Mouse (Mus musculus) stomach, embryonic 16.5 days (tissue): ENCODE measurements at regions not wholly inside any gene's neighbourhood (a gene's known extent, or its start where the extent isn't known, plus 50 kb on each side); places are given as distances from the start of the nearest gene placed in this dataset.
A peak's percentile ranks its signal among the peaks of the same experiment; 100 is the strongest.
"Not testable (repeated sequence)": the region's sequence is repeated elsewhere in the genome, so short reads cannot be mapped to it uniquely, and the experiment has no call there.

Source experiments
- ATAC-seq: fragments of 200-750 bp; cut with Nextera tagmentation; 2 replicates; pipeline ENCODE4 v1.8.0; 2017; ENCODE audit warnings: moderate number of reproducible peaks, moderate TSS enrichment; ENCODE audit not compliant: insufficient read depth, low FRiP score
- H3K27ac ChIP-seq: fragments of 300-500 bp; sonication (generic); 2 replicates; pipeline ENCODE4 v1.5.1; 2014; ENCODE audit warnings: low read length
- H3K27me3 ChIP-seq: fragments of 300-500 bp; sonication (generic); 2 replicates; pipeline ENCODE4 v1.6.1; 2014; ENCODE audit warnings: low read length, control low read depth, mixed read lengths; ENCODE audit not compliant: control insufficient read depth, insufficient read depth
- H3K36me3 ChIP-seq: fragments of 300-500 bp; sonication (generic); 2 replicates; pipeline ENCODE4 v1.6.1; 2014; ENCODE audit warnings: low read length; ENCODE audit not compliant: control insufficient read depth, insufficient read depth
- H3K4me1 ChIP-seq: fragments of 300-500 bp; sonication (generic); 2 replicates; pipeline ENCODE4 v1.6.1; 2014; ENCODE audit warnings: low read length, control low read depth, mixed read lengths; ENCODE audit not compliant: control insufficient read depth, insufficient read depth
- H3K4me2 ChIP-seq: fragments of 300-500 bp; sonication (generic); 2 replicates; pipeline ENCODE4 v1.6.1; 2014; ENCODE audit warnings: low read depth, low read length, mixed read lengths
- H3K4me3 ChIP-seq: fragments of 300-500 bp; sonication (generic); replicated peaks from 2 replicates; pipeline ENCODE4 v1.5.1; 2014; ENCODE audit warnings: mild to moderate bottlenecking, low read length
- H3K9ac ChIP-seq: fragments of 300-500 bp; sonication (generic); 2 replicates; pipeline ENCODE4 v1.6.1; 2014; ENCODE audit warnings: low read length
- H3K9me3 ChIP-seq: fragments of 300-500 bp; sonication (generic); replicated peaks from 2 replicates; pipeline ENCODE4 v1.6.1; 2016; ENCODE audit warnings: low read length, control low read depth; ENCODE audit not compliant: control insufficient read depth
- WGBS: fragments of 180-500 bp; shearing (Covaris S2); extraction: QIAGEN DNeasy Blood & Tissue Kit; methylation state at CpG from one replicate; pipeline ENCODE4 v1.1.7; 2014; 5-methylcytosine and 5-hydroxymethylcytosine counted together

GRCm38 (mm10) chr2:17902616-17903015, 94.1 kb downstream of the H2al2a start:
- Histone ChIP-seq H3K27me3 (no peaks in the 10 kb centered on the region), H3K4me1 (no peaks in the 10 kb centered on the region), H3K36me3 (no peaks in the 10 kb centered on the region), H3K4me2 (no peak overlapping the region), H3K9ac (no peak overlapping the region), H3K9me3 (no peaks in the 10 kb centered on the region), H3K27ac (no peak overlapping the region), H3K4me3 (no peak overlapping the region)
- WGBS = 88% methylated on average over 1 of the region's 1 CpGs
- no peak for ATAC-seq

- WGBS = 46% methylated on average over 4 of the region's 8 CpGs
- ATAC-seq = peak; percentile 53; the same call in 1 of the 2 replicates
- no peak overlapping the region for H3K9ac ChIP-seq
- no peak overlapping the region for H3K4me3 ChIP-seq
- H3K36me3 ChIP-seq = no peaks in the 10 kb centered on the region
- H3K4me2 ChIP-seq = no peak overlapping the region
- no peak overlapping the region for H3K27ac ChIP-seq
- no peaks in the 10 kb centered on the region for H3K9me3 ChIP-seq
- no peaks in the 10 kb centered on the region for H3K27me3 ChIP-seq
- no peaks in the 10 kb centered on the region for H3K4me1 ChIP-seq
These were observed 96.6 kb downstream of the H2al2a start for GRCm38 (mm10) chr2:17900202-17900601.

GRCm38 (mm10) chr2:17898780-17899179, 98.0 kb downstream of the H2al2a start:
- Histone ChIP-seq H3K36me3 (no peaks in the 10 kb centered on the region), H3K9me3 (no peaks in the 10 kb centered on the region), H3K4me3 (no peak overlapping the region), H3K9ac (no peak overlapping the region), H3K4me1 (no peaks in the 10 kb centered on the region), H3K27ac (no peak overlapping the region), H3K4me2 (no peak overlapping the region), H3K27me3 (no peaks in the 10 kb centered on the region)
- WGBS = 29% methylated on average over 3 of the region's 3 CpGs
- ATAC-seq = peak; percentile 40; the same call in 1 of the 2 replicates

GRCm38 (mm10) chr2:17896036-17896435, 100.7 kb downstream of the H2al2a start:
- H3K9me3 ChIP-seq = peaks cover 4% of the 10 kb centered on the region; the same call in 1 of the 2 replicates
- H3K27ac ChIP-seq = no peak overlapping the region
- H3K36me3 ChIP-seq = no peaks in the 10 kb centered on the region
- no peak overlapping the region for H3K4me3 ChIP-seq
- no peak overlapping the region for H3K4me2 ChIP-seq
- 85% methylated on average over 2 of the region's 2 CpGs for WGBS
- no peak for ATAC-seq
- H3K9ac ChIP-seq = no peak overlapping the region
- H3K4me1 ChIP-seq = no peaks in the 10 kb centered on the region
- no peaks in the 10 kb centered on the region for H3K27me3 ChIP-seq

GRCm38 (mm10) chr2:17892661-17893060, 104.1 kb downstream of the H2al2a start:
- WGBS = 93% methylated on average over 7 of the region's 7 CpGs
- not testable (repeated sequence) for H3K27ac ChIP-seq, H3K36me3 ChIP-seq, H3K4me3 ChIP-seq, H3K9ac ChIP-seq, H3K27me3 ChIP-seq, H3K4me1 ChIP-seq, H3K4me2 ChIP-seq, H3K9me3 ChIP-seq, ATAC-seq

- no peak overlapping the region for H3K4me3 ChIP-seq
- no peaks in the 10 kb centered on the region for H3K27me3 ChIP-seq
- no peaks in the 10 kb centered on the region for H3K36me3 ChIP-seq
- H3K4me2 ChIP-seq = no peak overlapping the region
- no peaks in the 10 kb centered on the region for H3K4me1 ChIP-seq
- 56% methylated on average over 3 of the region's 3 CpGs for WGBS
- no peaks in the 10 kb centered on the region for H3K9me3 ChIP-seq
- no peak overlapping the region for H3K27ac ChIP-seq
- no peak for ATAC-seq
- H3K9ac ChIP-seq = no peak overlapping the region
These were observed 109.1 kb downstream of the H2al2a start for GRCm38 (mm10) chr2:17887699-17888098.

- Histone ChIP-seq H3K9me3 (no peaks in the 10 kb centered on the region), H3K27me3 (no peaks in the 10 kb centered on the region), H3K27ac (no peak overlapping the region), H3K4me2 (no peak overlapping the region), H3K9ac (no peak overlapping the region), H3K36me3 (no peaks in the 10 kb centered on the region), H3K4me3 (no peak overlapping the region), H3K4me1 (peaks cover 5% of the 10 kb centered on the region; the same call in 1 of the 2 replicates)
- ATAC-seq = no peak
- WGBS = 77% methylated on average over 12 of the region's 12 CpGs
These were observed 114.4 kb downstream of the H2al2a start for GRCm38 (mm10) chr2:17882389-17882788.

- Histone ChIP-seq H3K9me3 (no peaks in the 10 kb centered on the region), H3K4me3 (no peak overlapping the region), H3K27me3 (no peaks in the 10 kb centered on the region), H3K36me3 (no peaks in the 10 kb centered on the region), H3K27ac (peak overlapping the region; percentile 52), H3K4me1 (peaks cover 5% of the 10 kb centered on the region; the same call in 1 of the 2 replicates), H3K9ac (peak overlapping the region; percentile 11; the same call in 1 of the 2 replicates), H3K4me2 (no peak overlapping the region)
- 43% methylated on average over 11 of the region's 11 CpGs for WGBS
- no peak; the same call in 1 of the 2 replicates for ATAC-seq
These were observed 115.7 kb downstream of the H2al2a start for GRCm38 (mm10) chr2:17880800-17881717.

- ATAC-seq = no peak
These were observed 118.9 kb downstream of the H2al2a start for GRCm38 (mm10) chr2:17877901-17878300.

More at GRCm38 (mm10) chr2:17877901-17878300, 118.9 kb downstream of the H2al2a start:
- no peaks in the 10 kb centered on the region for H3K36me3 ChIP-seq
- no peaks in the 10 kb centered on the region for H3K27me3 ChIP-seq
- no peak overlapping the region for H3K4me3 ChIP-seq
- H3K27ac ChIP-seq = no peak overlapping the region
- peaks cover 5% of the 10 kb centered on the region; the same call in 1 of the 2 replicates for H3K4me1 ChIP-seq
- WGBS = 34% methylated on average over 1 of the region's 1 CpGs
- no peak overlapping the region for H3K4me2 ChIP-seq
- no peaks in the 10 kb centered on the region for H3K9me3 ChIP-seq
- H3K9ac ChIP-seq = no peak overlapping the region
